Mouse (Mus musculus): ENCODE data around the gene Espn. TPM values are rescaled to one million over a fixed set of nuclear protein-coding genes. Genes with fewer than 3 reads are reported as not detected.

Espn gene
- polyA plus RNA-seq, 1 experiment from 2014 or later = 7.5 TPM

- Histone ChIP-seq H3K4me1 (peaks cover 45% of the 10 kb centered on the region), H3K27ac (replicated peaks) (peak overlapping the region; percentile 58), H3K36me3 (0 out of 2 replicates have a peak, but pooled peaks cover 5% of the 10 kb centered on the region), H3K9me3 (replicated peaks) (no peaks in the 10 kb centered on the region), H3K27me3 (no peaks in the 10 kb centered on the region), H3K9ac (no peak overlapping the region), H3K4me3 (replicated peaks) (no peak overlapping the region), H3K4me2 (replicated peaks) (no peak overlapping the region; the same call in 1 of the 2 replicates)
- WGBS = 57% methylated on average over 8 of the region's 8 CpGs
- peak; percentile 49; the same call in 1 of the 2 replicates for ATAC-seq (ENCODE audit: insufficient number of reproducible peaks, low FRiP score, low TSS enrichment, low read depth)
Observed at GRCm38 (mm10) chr4:152092751-152093293, 59.3 kb downstream of the Espn start.

GRCm38 (mm10) chr4:152090191-152090590 lies 62.0 kb downstream of the Espn start:
- Histone ChIP-seq H3K4me3 (replicated peaks) (no peak overlapping the region), H3K4me2 (replicated peaks) (no peak overlapping the region), H3K36me3 (0 out of 2 replicates have a peak, but pooled peaks cover 5% of the 10 kb centered on the region), H3K9me3 (replicated peaks) (no peaks in the 10 kb centered on the region), H3K4me1 (peaks cover 44% of the 10 kb centered on the region), H3K9ac (no peak overlapping the region), H3K27ac (replicated peaks) (no peak overlapping the region), H3K27me3 (no peaks in the 10 kb centered on the region)
- ATAC-seq (ENCODE audit: insufficient number of reproducible peaks, low FRiP score, low TSS enrichment, low read depth) = no peak
- WGBS = 61% methylated on average over 9 of the region's 9 CpGs

DNA sequence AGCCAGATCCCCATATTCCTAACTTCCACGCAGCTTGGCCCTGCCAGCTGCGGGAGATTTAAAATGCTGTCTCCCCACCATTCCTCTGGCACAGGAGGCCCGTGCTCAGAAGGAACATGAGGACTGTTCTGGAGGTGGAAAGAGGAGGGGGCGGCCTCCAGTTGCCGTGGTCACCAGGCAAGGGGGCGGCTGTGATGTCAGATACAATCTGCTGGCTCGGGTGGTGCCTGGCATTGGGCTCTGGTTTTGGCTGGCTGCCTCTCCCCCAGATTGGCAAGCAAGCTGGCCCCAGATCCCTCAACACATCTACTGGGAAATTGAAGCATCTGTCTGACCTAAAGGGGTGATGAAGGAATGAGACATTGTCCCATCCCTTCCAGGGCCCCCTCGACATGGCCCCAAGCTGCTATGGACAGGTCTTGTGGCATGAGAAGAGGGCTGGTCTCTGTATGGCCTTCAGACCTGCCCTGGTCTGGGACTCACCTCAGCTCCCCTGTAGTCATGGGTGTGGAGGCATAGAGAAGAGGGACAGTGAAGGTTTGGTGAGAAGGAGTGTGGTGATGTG lies 63.5 kb downstream of the Espn start:
- no peak for ATAC-seq (ENCODE audit: insufficient number of reproducible peaks, low FRiP score, low TSS enrichment, low read depth)
- Histone ChIP-seq H3K9me3 (replicated peaks) (no peaks in the 10 kb centered on the region), H3K4me1 (peaks cover 47% of the 10 kb centered on the region), H3K27ac (replicated peaks) (0 out of 2 replicates have a peak overlapping the region, but pooled peaks have one; percentile 18), H3K27me3 (no peaks in the 10 kb centered on the region), H3K9ac (peak overlapping the region; percentile 15; the same call in 1 of the 2 replicates), H3K4me3 (replicated peaks) (peak overlapping the region; percentile 85; the same call in 1 of the 2 replicates), H3K4me2 (replicated peaks) (peak overlapping the region; percentile 86), H3K36me3 (no peaks in the 10 kb centered on the region)
- 42% methylated on average over 8 of the region's 8 CpGs for WGBS

DNA sequence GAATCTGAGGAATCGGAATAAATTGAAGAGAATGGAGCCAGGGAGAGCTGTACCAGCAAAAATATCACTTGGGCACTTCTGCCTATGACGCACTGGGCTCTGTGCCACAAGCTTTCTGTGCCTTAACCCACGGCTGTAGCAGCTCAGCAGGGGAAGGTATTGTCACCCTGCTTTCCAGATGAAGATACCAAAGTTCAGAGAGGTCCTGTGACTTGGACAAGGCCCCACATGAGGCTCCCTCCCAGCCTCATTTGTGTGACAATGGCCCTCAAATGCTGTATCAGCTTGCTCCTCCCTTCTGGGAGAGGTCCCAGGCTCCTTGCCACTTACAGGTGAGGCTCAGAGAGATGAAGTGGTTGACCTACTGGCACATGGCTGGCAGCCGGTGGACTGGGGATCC lies 64.0 kb downstream of the Espn start:
- Histone ChIP-seq H3K4me3 (replicated peaks) (peak overlapping the region; percentile 85), H3K9ac (peak overlapping the region; percentile 15; the same call in 1 of the 2 replicates), H3K4me1 (peaks cover 45% of the 10 kb centered on the region), H3K27ac (replicated peaks) (0 out of 2 replicates have a peak overlapping the region, but pooled peaks have one; percentile 18), H3K9me3 (replicated peaks) (no peaks in the 10 kb centered on the region), H3K27me3 (no peaks in the 10 kb centered on the region), H3K36me3 (no peaks in the 10 kb centered on the region), H3K4me2 (replicated peaks) (peak overlapping the region; percentile 86)
- 35% methylated on average over 4 of the region's 4 CpGs for WGBS
- no peak for ATAC-seq (ENCODE audit: insufficient number of reproducible peaks, low FRiP score, low TSS enrichment, low read depth)

DNA sequence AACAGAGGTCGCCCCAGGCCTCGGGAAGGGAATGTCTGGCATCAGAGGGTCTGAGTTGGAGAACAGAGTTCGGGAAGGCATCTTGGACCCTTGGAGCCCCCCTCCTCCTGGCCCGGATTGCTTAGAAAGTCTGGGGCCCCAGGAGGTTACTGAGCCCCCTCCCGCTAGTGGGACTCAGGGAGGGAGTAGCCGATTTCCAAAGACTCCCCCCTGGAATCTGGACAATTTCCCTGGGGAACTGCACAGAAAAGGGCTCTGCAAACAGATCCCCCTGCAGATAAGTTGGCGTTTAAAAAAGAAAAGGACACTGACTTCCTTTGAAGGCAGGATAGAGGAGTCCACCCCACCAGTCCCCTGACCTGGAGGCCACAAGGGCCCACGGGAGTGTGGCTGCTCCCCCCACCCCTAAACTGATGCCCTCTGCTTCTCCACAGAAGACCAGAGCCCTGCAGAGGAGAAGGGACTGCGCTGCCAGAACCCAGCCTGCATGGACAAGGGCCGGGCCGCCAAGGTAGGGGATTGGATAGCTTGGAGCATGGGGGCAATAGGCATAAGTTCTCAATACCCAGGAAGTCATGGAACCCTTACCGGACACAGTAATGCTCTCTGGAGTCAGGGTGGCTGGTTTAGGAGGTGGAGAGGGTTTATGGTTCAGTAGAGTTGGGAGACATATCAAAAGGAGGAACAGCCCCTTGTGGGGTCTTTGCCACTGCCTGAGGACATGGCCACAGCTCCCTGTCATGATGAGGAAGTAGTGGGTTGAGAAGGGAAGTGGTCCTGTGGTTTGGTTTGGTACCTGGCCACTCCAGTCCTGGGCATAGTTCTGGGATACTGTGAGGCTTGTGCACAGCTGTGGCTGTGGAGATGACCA lies 64.7 kb downstream of the Espn start:
- Histone ChIP-seq H3K36me3 (no peaks in the 10 kb centered on the region), H3K9me3 (replicated peaks) (no peaks in the 10 kb centered on the region), H3K27ac (replicated peaks) (peak overlapping the region; percentile 80), H3K4me2 (replicated peaks) (peak overlapping the region; percentile 86), H3K9ac (peak overlapping the region; percentile 80), H3K4me1 (peaks cover 38% of the 10 kb centered on the region), H3K4me3 (replicated peaks) (peak overlapping the region; percentile 85), H3K27me3 (no peaks in the 10 kb centered on the region)
- WGBS = 3% methylated on average over 12 of the region's 12 CpGs
- ATAC-seq (ENCODE audit: insufficient number of reproducible peaks, low FRiP score, low TSS enrichment, low read depth) = 0 out of 2 replicates have a peak, but pooled peaks have one; percentile 2

GRCm38 (mm10) chr4:152086505-152087210 lies 65.5 kb downstream of the Espn start:
- H3K36me3 ChIP-seq = no peaks in the 10 kb centered on the region
- H3K4me1 ChIP-seq = peaks cover 34% of the 10 kb centered on the region
- WGBS = under 1% methylated on average over 89 of the region's 92 CpGs
- no peaks in the 10 kb centered on the region for H3K27me3 ChIP-seq
- H3K4me3 ChIP-seq (replicated peaks) = peak overlapping the region; percentile 85
- H3K27ac ChIP-seq (replicated peaks) = peak overlapping the region; percentile 80
- H3K9ac ChIP-seq = peak overlapping the region; percentile 80
- peak; percentile 77 for ATAC-seq (ENCODE audit: insufficient number of reproducible peaks, low FRiP score, low TSS enrichment, low read depth)
- H3K9me3 ChIP-seq (replicated peaks) = no peaks in the 10 kb centered on the region
- peak overlapping the region; percentile 86 for H3K4me2 ChIP-seq (replicated peaks)

DNA sequence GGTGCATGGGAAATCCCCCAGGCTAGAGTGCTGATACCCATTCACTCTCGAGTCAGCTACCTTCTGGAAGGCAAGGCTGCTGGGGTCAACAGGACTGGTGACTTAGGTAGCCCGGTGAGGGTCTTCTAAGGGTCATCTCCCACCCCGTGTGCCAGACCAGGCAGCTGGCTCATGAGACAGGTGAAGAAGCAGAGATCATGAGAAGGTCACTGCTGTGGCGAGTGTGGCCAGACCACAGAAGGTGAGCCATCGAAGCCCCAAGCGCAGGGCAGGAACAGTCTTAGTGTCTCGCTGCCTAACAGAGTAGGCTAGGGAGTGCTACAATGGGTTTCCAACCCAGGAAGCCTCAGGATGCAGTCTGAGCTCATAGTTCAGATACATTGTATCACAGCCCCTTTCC lies 67.6 kb downstream of the Espn start:
- no peaks in the 10 kb centered on the region for H3K9me3 ChIP-seq (replicated peaks)
- no peaks in the 10 kb centered on the region for H3K36me3 ChIP-seq
- no peak overlapping the region for H3K4me3 ChIP-seq (replicated peaks)
- H3K27ac ChIP-seq (replicated peaks) = no peak overlapping the region
- H3K4me1 ChIP-seq = peaks cover 34% of the 10 kb centered on the region
- no peak for ATAC-seq (ENCODE audit: insufficient number of reproducible peaks, low FRiP score, low TSS enrichment, low read depth)
- no peak overlapping the region for H3K4me2 ChIP-seq (replicated peaks)
- no peak overlapping the region for H3K9ac ChIP-seq
- 83% methylated on average over 7 of the region's 7 CpGs for WGBS
- no peaks in the 10 kb centered on the region for H3K27me3 ChIP-seq

DNA sequence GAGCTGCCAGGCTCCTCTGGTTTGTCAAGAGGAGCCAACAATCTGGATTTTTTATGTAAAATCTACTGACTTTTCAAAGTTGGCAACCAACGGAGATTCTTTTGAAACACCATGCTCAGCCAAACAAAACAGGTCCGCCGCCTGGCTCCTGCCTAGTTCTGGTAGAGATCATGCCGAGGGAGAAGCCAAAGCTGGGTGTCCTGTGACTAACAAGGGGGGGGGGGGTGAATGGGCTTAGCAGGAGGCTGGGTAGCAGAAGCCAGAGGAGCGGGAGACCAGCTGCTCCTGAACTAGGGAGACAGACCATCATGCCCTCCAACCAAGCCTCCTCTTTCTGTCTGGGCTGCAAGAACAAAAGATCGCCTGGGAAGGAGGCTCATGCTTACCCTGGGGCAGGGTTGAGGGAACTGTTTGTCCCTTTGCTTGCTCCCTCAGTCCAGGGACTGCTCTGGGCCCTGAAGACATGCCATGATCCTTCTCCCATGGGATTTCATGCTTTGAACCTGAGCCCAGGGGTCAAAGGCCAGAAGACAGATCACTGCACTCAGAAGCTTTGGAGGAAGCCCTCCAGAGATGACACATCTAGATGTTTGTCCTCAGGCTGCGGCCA lies 68.5 kb downstream of the Espn start:
- Histone ChIP-seq H3K9me3 (replicated peaks) (no peaks in the 10 kb centered on the region), H3K36me3 (no peaks in the 10 kb centered on the region), H3K27ac (replicated peaks) (no peak overlapping the region), H3K4me3 (replicated peaks) (no peak overlapping the region), H3K27me3 (no peaks in the 10 kb centered on the region), H3K4me2 (replicated peaks) (no peak overlapping the region), H3K4me1 (peaks cover 25% of the 10 kb centered on the region), H3K9ac (no peak overlapping the region)
- 43% methylated on average over 7 of the region's 7 CpGs for WGBS
- no peak for ATAC-seq (ENCODE audit: insufficient number of reproducible peaks, low FRiP score, low TSS enrichment, low read depth)

DNA sequence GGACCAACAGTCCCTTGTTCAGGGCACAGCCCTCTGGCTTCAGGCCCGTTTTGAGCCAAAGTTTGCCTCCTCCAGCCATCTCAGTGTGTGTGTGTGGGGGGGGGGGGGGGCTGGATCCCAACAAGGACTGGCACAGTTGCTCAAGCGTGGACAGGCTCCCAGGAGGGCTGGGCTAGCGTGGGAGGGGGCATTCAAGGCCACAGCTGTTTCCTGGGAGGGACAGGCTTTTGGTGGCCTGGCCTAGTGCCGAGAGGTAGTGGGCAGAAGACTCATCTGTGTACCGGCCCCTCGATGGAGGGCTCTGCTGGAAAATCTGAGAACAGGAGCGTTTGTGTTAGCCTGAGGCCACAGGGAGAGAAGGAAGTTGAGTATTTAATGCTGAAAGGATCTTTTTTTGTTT lies 72.2 kb downstream of the Espn start:
- 46% methylated on average over 7 of the region's 7 CpGs for WGBS
- ATAC-seq (ENCODE audit: insufficient number of reproducible peaks, low FRiP score, low TSS enrichment, low read depth) = no peak
- no peaks in the 10 kb centered on the region for H3K27me3 ChIP-seq
- no peaks in the 10 kb centered on the region for H3K9me3 ChIP-seq (replicated peaks)
- H3K4me2 ChIP-seq (replicated peaks) = no peak overlapping the region
- no peak overlapping the region for H3K9ac ChIP-seq
- peaks cover 9% of the 10 kb centered on the region; the same call in 1 of the 2 replicates for H3K4me1 ChIP-seq
- no peak overlapping the region for H3K4me3 ChIP-seq (replicated peaks)
- H3K27ac ChIP-seq (replicated peaks) = no peak overlapping the region
- no peaks in the 10 kb centered on the region for H3K36me3 ChIP-seq

DNA sequence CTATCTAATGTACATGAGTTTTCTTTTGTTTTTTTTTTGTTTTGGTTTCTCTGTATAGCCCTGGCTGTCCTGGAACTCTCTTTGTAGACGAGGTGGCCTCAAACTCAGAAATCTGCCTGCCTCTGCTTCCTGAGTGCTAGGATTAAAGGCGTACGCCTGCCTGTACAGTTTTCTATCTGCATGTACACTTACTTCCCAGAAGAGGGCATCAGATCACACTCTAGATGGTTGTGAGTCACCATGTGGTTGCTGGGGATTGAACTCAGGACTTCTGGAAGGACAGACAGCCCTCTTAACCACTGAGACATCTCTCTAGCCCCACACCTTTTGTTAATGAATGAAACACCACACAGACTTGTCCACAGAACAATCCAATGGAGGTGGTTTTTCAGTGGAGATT lies 72.9 kb downstream of the Espn start:
- no peak overlapping the region for H3K27ac ChIP-seq (replicated peaks)
- H3K4me2 ChIP-seq (replicated peaks) = no peak overlapping the region
- H3K4me1 ChIP-seq = peaks cover 9% of the 10 kb centered on the region
- H3K36me3 ChIP-seq = no peaks in the 10 kb centered on the region
- no peak overlapping the region for H3K4me3 ChIP-seq (replicated peaks)
- WGBS = 84% methylated on average over 3 of the region's 3 CpGs
- ATAC-seq (ENCODE audit: insufficient number of reproducible peaks, low FRiP score, low TSS enrichment, low read depth) = no peak
- no peaks in the 10 kb centered on the region for H3K9me3 ChIP-seq (replicated peaks)
- H3K27me3 ChIP-seq = no peaks in the 10 kb centered on the region
- H3K9ac ChIP-seq = no peak overlapping the region

Measured in embryonic facial prominence, embryonic 15.5 days (tissue).